Mouse (Mus musculus): ENCODE data around the gene Anp32e. TPM values are rescaled to one million over a fixed set of nuclear protein-coding genes. Genes with fewer than 3 reads are reported as not detected.
A peak's percentile ranks its signal among the peaks of the same experiment; 100 is the strongest.
"Not testable (repeated sequence)": the region's sequence is repeated elsewhere in the genome, so short reads cannot be mapped to it uniquely, and the experiment has no call there.

The Anp32e gene
- polyA plus RNA-seq, 1 experiment from 2014 or later: 167 TPM

DNA sequence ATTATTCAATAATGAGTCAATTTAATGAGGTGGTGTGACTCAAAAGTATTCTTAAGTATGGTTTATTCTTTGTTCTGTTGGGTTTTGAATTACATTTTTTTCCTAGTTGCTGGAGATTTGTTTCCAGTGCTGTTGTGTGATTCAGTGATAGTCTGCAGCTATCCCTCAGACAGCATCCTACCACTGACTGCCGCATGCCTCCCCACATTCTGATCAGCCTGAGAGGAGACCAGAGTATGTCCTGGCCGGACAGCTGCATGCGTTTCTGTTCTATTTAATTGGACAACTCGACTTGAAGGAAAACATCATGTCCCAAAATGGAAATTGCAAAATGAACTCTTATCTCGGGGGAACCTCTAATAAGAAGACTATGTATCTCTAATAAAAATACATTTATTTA lies 19.3 kb downstream of the Anp32e start:
- no peak for ATAC-seq (ENCODE audit: insufficient read depth, low FRiP score)
- Histone ChIP-seq H3K9ac (ENCODE audit: low read length) (no peak overlapping the region), H3K36me3 (ENCODE audit: control insufficient read depth, insufficient read depth, low read length) (no peaks in the 10 kb centered on the region), H3K4me2 (ENCODE audit: low read depth, low read length) (no peak overlapping the region), H3K27ac (ENCODE audit: low read length) (no peak overlapping the region), H3K9me3 (replicated peaks; ENCODE audit: control insufficient read depth, low read length) (no peaks in the 10 kb centered on the region), H3K4me1 (ENCODE audit: control insufficient read depth, insufficient read depth, low read length) (no peaks in the 10 kb centered on the region), H3K27me3 (ENCODE audit: control insufficient read depth, insufficient read depth, low read length) (no peaks in the 10 kb centered on the region), H3K4me3 (replicated peaks; ENCODE audit: low read length) (no peak overlapping the region)
- 88% methylated on average over 5 of the region's 5 CpGs for WGBS

DNA sequence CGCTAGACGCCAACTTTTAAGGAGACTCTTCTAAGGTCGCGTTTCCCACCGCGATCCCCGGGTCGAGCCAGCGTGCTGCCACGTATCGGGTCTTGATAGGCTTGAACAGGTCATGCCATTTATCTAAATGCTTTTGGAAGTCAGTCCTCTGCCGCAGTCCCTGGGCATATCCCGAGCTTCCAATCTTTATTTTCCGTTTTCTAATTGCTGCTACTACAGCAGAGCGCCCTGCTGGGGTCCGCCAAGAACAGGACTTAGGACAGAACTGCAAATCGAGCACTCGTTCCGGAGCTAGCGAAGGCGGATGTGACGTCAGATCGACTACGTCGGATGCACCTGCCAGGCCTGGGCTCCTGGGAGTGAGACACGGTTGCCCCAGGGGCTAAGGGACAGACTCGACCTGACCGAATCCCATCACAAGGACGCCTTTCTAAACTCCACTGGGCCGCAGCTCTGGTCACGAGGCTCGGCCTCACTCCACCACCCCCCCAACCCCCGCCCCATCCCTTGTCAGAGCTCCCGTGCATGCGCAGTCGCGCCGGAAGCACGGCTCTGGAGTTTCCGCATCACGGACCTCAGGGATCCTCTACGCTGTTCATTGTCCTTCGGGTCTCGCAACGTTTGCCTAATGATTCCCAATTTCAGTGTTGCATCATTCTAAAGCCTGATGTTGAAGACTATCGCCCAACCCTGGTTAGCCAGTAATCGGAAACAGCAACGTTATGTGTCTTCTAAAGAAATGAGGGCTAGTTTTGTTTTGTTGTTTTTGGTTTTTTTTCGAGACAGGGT lies 21.9 kb downstream of the Anp32e start:
- Histone ChIP-seq H3K27me3 (ENCODE audit: control insufficient read depth, insufficient read depth, low read length) (no peaks in the 10 kb centered on the region), H3K4me1 (ENCODE audit: control insufficient read depth, insufficient read depth, low read length) (no peaks in the 10 kb centered on the region), H3K4me2 (ENCODE audit: low read depth, low read length) (peak overlapping the region; percentile 67), H3K36me3 (ENCODE audit: control insufficient read depth, insufficient read depth, low read length) (no peaks in the 10 kb centered on the region), H3K27ac (ENCODE audit: low read length) (peak overlapping the region; percentile 94), H3K4me3 (replicated peaks; ENCODE audit: low read length) (peak overlapping the region; percentile 68), H3K9ac (ENCODE audit: low read length) (peak overlapping the region; percentile 72), H3K9me3 (replicated peaks; ENCODE audit: control insufficient read depth, low read length) (no peaks in the 10 kb centered on the region)
- WGBS: under 1% methylated on average over 49 of the region's 49 CpGs
- ATAC-seq (ENCODE audit: insufficient read depth, low FRiP score): peak; percentile 96

DNA sequence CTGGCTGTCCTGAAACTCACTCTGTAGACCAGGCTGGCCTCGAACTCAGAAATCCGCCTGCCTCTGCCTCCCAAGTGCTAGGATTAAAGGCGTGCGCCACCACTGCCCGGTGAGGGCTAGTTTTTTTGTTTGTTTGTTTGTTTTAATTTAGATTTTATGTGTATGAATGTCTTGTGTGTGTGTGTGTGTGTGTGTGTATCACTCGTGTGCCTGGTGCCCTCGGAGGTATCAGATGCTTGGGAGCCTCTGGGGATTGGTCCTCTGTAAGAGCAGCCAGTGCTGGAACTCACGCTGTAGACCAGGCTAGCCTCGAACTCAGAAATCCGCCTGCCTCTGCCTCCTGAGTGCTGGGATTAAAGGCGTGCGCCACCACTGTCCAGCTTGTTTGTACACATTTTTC lies 22.5 kb downstream of the Anp32e start:
- H3K4me1 ChIP-seq (ENCODE audit: control insufficient read depth, insufficient read depth, low read length); H3K36me3 ChIP-seq (ENCODE audit: control insufficient read depth, insufficient read depth, low read length); H3K9me3 ChIP-seq (replicated peaks; ENCODE audit: control insufficient read depth, low read length); H3K27me3 ChIP-seq (ENCODE audit: control insufficient read depth, insufficient read depth, low read length); ATAC-seq (ENCODE audit: insufficient read depth, low FRiP score): not testable (repeated sequence)
- WGBS: 68% methylated on average over 12 of the region's 12 CpGs
- H3K27ac ChIP-seq (ENCODE audit: low read length): peak overlapping the region; percentile 94
- peak overlapping the region; percentile 72 for H3K9ac ChIP-seq (ENCODE audit: low read length)
- H3K4me2 ChIP-seq (ENCODE audit: low read depth, low read length): peak overlapping the region; percentile 67
- peak overlapping the region; percentile 68 for H3K4me3 ChIP-seq (replicated peaks; ENCODE audit: low read length)

DNA sequence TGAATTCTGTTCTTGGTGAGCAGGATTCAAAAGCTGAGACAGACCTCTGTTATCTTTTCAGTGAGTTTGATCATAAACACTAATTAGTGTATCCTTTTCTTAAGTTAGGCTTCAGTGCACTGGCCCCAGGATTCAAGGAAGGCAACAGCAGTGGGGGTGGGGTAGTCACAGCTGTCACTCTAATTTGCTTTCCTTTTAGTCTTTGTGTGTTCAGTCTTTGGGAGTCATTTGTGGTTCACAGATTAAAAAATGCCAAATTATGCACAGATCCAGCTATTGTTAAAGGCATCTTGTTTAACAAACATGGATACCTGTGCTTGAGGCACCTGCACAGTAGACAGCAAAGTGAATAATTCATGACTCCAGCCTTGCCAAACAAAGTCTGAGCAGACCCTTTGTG lies 24.0 kb downstream of the Anp32e start:
- Histone ChIP-seq H3K27me3 (ENCODE audit: control insufficient read depth, insufficient read depth, low read length) (no peaks in the 10 kb centered on the region), H3K9me3 (replicated peaks; ENCODE audit: control insufficient read depth, low read length) (no peaks in the 10 kb centered on the region), H3K4me2 (ENCODE audit: low read depth, low read length) (no peak overlapping the region), H3K4me1 (ENCODE audit: control insufficient read depth, insufficient read depth, low read length) (peaks cover 4% of the 10 kb centered on the region; the same call in 1 of the 2 replicates), H3K36me3 (ENCODE audit: control insufficient read depth, insufficient read depth, low read length) (no peaks in the 10 kb centered on the region), H3K9ac (ENCODE audit: low read length) (no peak overlapping the region), H3K27ac (ENCODE audit: low read length) (no peak overlapping the region), H3K4me3 (replicated peaks; ENCODE audit: low read length) (no peak overlapping the region)
- ATAC-seq (ENCODE audit: insufficient read depth, low FRiP score): no peak

DNA sequence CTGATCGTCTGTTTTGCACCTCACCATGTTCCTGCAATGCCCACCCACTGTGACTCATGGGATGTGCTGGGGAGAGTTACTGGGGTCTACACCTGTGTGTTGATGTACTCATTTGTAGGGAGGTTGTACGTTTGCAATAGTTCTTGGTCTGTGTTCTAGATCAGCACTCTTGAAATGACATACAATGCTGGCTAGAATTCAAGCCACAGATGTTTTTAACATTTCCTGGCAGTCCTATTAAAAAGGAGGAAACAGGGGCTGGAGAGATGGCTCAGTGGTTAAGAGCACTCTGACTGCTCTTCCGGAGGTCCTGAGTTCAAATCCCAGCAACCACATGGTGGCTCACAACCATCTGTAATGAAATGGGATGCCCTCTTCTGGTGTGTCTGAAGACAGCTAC lies 24.5 kb downstream of the Anp32e start:
- Histone ChIP-seq H3K4me2 (ENCODE audit: low read depth, low read length) (no peak overlapping the region), H3K9me3 (replicated peaks; ENCODE audit: control insufficient read depth, low read length) (no peaks in the 10 kb centered on the region), H3K4me3 (replicated peaks; ENCODE audit: low read length) (no peak overlapping the region), H3K4me1 (ENCODE audit: control insufficient read depth, insufficient read depth, low read length) (peaks cover 4% of the 10 kb centered on the region; the same call in 1 of the 2 replicates), H3K9ac (ENCODE audit: low read length) (no peak overlapping the region), H3K27ac (ENCODE audit: low read length) (no peak overlapping the region), H3K27me3 (ENCODE audit: control insufficient read depth, insufficient read depth, low read length) (no peaks in the 10 kb centered on the region), H3K36me3 (ENCODE audit: control insufficient read depth, insufficient read depth, low read length) (no peaks in the 10 kb centered on the region)
- ATAC-seq (ENCODE audit: insufficient read depth, low FRiP score): no peak
- WGBS: 69% methylated on average over 3 of the region's 3 CpGs

DNA sequence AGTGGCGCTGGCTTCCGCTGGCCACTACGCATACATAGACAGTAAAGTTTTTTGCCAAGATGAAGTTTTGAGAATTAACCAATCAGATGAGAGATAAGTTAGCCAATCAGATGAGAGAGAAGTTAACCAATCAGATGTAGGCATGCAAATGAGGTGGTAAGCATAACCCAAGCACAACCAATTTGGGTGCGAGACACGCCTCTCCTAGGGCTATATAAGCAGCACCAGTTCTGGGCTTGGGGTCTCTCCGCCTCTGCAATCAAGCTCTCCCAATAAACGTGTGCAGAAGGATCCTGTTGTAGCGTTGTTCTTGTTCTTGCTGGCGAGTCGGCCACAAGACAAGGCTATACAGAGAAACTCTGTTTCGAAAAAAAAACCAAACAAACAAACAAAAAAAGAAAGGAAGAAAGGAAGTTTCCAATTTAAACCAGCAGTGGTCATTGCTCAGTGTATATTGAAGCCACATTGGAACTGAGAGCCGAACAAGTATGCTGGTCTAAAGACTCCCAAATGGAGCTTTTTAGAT lies 25.7 kb downstream of the Anp32e start:
- ATAC-seq (ENCODE audit: insufficient read depth, low FRiP score); H3K4me1 ChIP-seq (ENCODE audit: control insufficient read depth, insufficient read depth, low read length); H3K4me2 ChIP-seq (ENCODE audit: low read depth, low read length); H3K9me3 ChIP-seq (replicated peaks; ENCODE audit: control insufficient read depth, low read length); H3K9ac ChIP-seq (ENCODE audit: low read length); H3K27me3 ChIP-seq (ENCODE audit: control insufficient read depth, insufficient read depth, low read length); H3K36me3 ChIP-seq (ENCODE audit: control insufficient read depth, insufficient read depth, low read length); H3K27ac ChIP-seq (ENCODE audit: low read length); H3K4me3 ChIP-seq (replicated peaks; ENCODE audit: low read length): not testable (repeated sequence)
- WGBS: 89% methylated on average over 12 of the region's 12 CpGs

DNA sequence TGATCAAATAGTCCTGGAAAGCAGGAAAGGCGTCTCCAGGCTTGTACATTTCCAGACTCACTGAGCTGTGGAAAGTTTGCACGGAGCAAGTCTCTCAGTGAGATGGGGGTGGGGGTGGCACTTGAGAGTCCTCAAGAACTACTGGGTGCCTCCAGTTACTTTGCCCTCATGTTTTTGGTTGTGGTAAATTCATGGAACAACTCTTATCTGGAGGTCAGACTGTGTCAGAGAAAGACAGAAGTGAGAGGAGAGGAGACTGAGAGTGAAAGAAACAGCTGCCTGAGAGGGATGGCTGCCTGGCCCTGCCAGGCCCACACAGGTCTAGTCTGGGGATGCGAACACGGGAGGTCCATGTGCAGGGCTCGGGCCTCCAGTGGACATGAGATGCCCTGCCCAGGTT lies 26.3 kb downstream of the Anp32e start:
- ATAC-seq (ENCODE audit: insufficient read depth, low FRiP score): no peak
- H3K27me3 ChIP-seq (ENCODE audit: control insufficient read depth, insufficient read depth, low read length): no peaks in the 10 kb centered on the region
- H3K4me3 ChIP-seq (replicated peaks; ENCODE audit: low read length): no peak overlapping the region
- H3K36me3 ChIP-seq (ENCODE audit: control insufficient read depth, insufficient read depth, low read length): no peaks in the 10 kb centered on the region
- H3K9ac ChIP-seq (ENCODE audit: low read length): no peak overlapping the region
- 93% methylated on average over 5 of the region's 5 CpGs for WGBS
- no peaks in the 10 kb centered on the region for H3K9me3 ChIP-seq (replicated peaks; ENCODE audit: control insufficient read depth, low read length)
- no peak overlapping the region for H3K27ac ChIP-seq (ENCODE audit: low read length)
- H3K4me2 ChIP-seq (ENCODE audit: low read depth, low read length): no peak overlapping the region
- peaks cover 4% of the 10 kb centered on the region; the same call in 1 of the 2 replicates for H3K4me1 ChIP-seq (ENCODE audit: control insufficient read depth, insufficient read depth, low read length)

DNA sequence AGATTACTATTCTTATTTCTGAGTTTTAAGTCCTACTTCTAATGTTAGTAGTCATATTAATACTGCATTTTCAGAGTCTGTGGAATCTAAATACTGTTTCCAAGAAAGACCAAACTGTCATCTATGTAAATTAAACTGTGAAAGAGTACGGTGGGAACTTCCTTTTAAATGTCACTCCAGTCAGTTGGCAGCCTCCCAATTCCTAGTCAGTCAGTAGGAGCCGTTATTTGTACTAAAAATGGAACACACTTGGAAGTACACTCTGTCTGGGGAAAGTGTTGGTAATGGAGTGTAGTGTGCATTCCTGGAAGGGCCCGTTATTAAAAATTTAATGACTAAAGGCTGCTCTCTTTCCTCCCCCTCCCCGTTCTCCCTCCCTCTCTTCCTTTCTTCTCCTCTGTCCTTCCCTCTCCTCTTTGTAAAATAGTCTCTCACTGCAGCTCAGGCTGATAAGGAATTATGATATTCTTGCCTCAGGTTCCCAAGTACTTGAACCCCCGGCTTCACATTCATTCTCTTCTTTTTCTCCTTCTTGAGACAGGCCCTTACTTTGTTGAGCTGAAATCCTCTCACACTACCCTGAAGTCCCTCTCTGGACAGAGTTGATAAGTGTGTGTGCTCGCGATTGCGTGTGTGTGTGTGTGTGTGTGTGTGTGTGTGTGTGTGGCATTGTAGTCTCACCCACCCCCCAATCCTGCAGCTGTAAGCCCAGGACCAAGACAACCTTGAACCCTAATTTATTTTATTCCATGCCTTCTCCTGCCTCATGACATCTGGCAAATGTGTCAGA lies 28.5 kb downstream of the Anp32e start:
- ATAC-seq (ENCODE audit: insufficient read depth, low FRiP score): no peak
- 49% methylated on average over 8 of the region's 8 CpGs for WGBS
- no peaks in the 10 kb centered on the region for H3K27me3 ChIP-seq (ENCODE audit: control insufficient read depth, insufficient read depth, low read length)
- no peak overlapping the region for H3K4me2 ChIP-seq (ENCODE audit: low read depth, low read length)
- no peaks in the 10 kb centered on the region for H3K9me3 ChIP-seq (replicated peaks; ENCODE audit: control insufficient read depth, low read length)
- H3K36me3 ChIP-seq (ENCODE audit: control insufficient read depth, insufficient read depth, low read length): no peaks in the 10 kb centered on the region
- H3K4me1 ChIP-seq (ENCODE audit: control insufficient read depth, insufficient read depth, low read length): peaks cover 4% of the 10 kb centered on the region; the same call in 1 of the 2 replicates
- H3K4me3 ChIP-seq (replicated peaks; ENCODE audit: low read length): no peak overlapping the region
- H3K27ac ChIP-seq (ENCODE audit: low read length): peak overlapping the region; percentile 66
- H3K9ac ChIP-seq (ENCODE audit: low read length): no peak overlapping the region

DNA sequence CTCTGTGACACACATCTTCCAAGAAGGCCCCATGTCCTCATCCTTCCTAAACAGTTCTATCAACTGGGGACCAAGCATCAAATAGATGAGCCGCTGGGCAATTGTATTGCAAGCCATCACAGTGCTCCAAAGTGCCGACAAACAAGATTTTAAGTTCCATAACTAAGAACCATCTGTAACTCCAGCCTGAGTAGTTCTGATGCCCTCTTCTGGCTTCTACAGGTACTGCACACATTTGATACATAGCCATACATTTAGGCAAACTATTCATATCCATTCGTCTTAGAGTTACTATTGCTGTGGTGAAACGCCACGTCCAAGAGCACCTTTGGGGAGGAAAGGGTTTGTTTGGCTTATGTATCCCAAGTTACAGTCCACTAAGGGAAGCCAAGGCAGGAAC lies 30.0 kb downstream of the Anp32e start:
- Histone ChIP-seq H3K36me3 (ENCODE audit: control insufficient read depth, insufficient read depth, low read length) (no peaks in the 10 kb centered on the region), H3K4me3 (replicated peaks; ENCODE audit: low read length) (no peak overlapping the region), H3K9ac (ENCODE audit: low read length) (no peak overlapping the region), H3K27ac (ENCODE audit: low read length) (no peak overlapping the region), H3K9me3 (replicated peaks; ENCODE audit: control insufficient read depth, low read length) (no peaks in the 10 kb centered on the region), H3K4me1 (ENCODE audit: control insufficient read depth, insufficient read depth, low read length) (peaks cover 4% of the 10 kb centered on the region; the same call in 1 of the 2 replicates), H3K4me2 (ENCODE audit: low read depth, low read length) (no peak overlapping the region), H3K27me3 (ENCODE audit: control insufficient read depth, insufficient read depth, low read length) (no peaks in the 10 kb centered on the region)
- 76% methylated on average over 5 of the region's 5 CpGs for WGBS
- ATAC-seq (ENCODE audit: insufficient read depth, low FRiP score): no peak

Measured in stomach, embryonic 16.5 days (tissue).